Mouse (Mus musculus): ENCODE results near the gene Homer2.

DNA sequence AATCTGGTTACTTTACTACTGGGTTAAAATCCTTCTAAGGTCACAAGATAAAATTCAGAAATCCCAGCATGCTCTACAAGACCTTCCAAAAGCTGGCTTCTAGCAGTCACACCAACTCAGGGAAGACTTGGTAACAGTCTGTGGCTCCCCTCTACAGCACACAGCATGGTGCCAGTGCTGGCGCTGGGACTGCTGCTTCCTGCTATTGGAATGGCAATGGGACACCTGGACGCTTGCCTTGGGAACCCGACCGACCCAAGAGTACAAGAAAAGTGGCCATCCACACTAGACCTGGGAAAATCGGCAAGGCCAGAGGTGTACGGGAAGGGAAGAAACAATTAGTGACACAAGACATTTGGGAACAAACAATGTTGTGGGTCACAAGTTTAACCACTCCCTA lies 74.7 kb downstream of the Homer2 start:
- no peak for TF ChIP-seq CTCF (conservative IDR thresholded peaks at IDR 0.05; ENCODE audit: low read length)
- TF ChIP-seq POU5F1 (IDR thresholded peaks at IDR 0.05; ENCODE audit: borderline replicate concordance, low read length) = no peak
- no peak for TF ChIP-seq NANOG (IDR thresholded peaks at IDR 0.05; ENCODE audit: borderline replicate concordance, low read length)

All from E14TG2a.4 (cell line).